Mouse (Mus musculus) fat pad, adult 2 months (tissue): ENCODE measurements at regions not wholly inside any gene's neighbourhood (a gene's known extent, or its start where the extent isn't known, plus 50 kb on each side); places are given as distances from the start of the nearest gene placed in this dataset.

Experiments used
- DNase-seq: peaks from one replicate; pipeline ENCODE4 v3.0.0-alpha.2; 2011; ENCODE audit warnings: low read depth, low spot score; ENCODE audit errors: extremely low read depth

DNA sequence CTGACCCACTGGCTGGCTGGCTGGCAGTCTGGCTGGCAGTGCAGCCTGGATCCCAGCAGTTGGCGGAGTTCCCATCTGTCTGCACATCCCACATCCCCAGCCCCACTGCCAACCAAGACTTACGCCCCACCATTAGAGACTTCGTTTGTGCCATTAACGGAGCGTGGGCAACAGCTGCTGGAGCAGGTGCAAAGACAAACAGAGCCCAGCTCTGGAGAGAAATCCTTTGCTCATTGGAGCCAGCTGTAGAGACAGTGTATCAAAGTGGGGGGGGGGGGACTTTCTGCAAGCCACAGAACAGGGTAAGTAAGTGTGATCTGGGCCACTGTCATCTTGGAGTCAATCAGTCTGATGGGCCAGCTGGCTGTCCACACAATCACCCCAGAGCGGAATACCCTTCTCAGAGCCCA is 52.3 kb downstream of the Rplp1 start:
- DNase-seq, result no peak

DNA sequence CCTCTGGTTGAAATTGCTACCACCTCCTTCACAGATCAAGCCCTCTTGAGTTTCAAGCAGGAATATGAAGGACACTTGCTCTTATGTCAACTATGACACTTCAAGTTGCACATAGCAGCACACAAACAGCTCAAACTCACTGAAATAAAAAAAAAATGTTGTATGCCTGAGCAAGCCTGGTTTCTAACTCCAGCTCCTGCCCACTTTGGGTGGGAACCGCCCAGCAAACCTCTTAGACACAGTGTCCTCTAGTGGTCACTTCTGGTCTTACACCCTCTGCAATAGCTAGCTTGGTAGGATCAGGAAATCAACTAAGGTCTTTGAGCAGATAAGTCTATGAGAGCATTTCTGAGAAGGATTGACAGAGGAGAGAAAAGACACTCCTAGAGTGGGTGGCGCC is 54.2 kb downstream of the Rplp1 start:
- no peak for DNase-seq

DNA sequence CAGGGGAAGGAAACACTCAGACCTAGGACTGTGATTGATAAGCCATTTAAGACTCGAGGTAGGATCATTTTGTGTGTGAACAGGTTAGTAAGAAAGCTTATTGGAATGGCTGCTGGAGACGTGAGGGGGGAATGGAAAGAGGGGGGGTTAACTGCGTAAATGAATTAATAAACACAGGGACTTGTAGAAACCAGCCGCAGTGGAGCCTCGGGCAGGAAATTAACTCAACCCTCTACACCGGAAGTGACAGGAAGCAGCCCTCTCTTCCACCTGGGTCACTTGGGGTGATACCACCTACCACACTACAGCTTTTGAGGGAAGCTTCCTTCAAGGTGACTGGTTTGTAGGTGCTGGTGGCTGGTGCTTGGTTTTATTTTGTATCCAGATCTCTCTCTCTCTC is 54.9 kb downstream of the Rplp1 start:
- no peak for DNase-seq

DNA sequence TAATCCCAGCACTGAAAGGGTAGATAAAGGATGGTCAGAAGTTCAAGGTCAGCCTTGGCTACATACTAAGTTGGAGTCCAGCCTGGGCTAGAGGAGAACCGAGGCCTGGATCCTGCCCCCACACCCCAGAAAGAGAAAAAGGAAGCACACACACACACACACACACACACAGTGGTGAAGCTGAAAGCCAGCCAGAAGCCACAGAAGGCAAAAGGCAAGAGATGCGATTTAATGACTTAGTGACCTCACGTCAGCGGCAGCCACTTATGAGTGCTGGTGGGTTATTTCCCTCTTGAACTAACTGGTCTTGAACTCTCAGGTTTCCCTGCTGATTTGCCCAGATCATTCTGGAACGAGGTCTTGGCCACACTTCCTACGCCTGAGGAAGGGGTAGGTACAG is 56.5 kb downstream of the Rplp1 start:
- no peak for DNase-seq

DNA sequence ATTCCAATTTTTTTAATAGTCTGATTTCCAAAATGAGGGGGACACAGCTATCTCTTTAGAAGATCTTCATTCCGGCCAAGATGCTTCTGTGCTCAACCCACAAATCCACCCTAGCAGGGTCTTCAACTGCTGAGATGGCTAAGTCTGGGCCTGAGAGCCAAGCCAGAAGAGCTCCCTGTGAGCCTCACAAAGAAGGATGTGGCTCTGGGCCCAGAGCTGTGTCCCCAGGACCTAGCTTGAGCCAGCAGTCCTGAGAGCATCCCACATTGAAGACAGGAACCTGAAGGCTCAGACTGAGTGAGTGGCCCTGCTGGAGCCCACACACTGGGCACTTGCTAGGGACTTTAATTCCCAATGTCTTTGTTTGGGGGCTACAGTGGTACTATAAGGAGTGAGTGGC is 57.7 kb downstream of the Rplp1 start:
- DNase-seq, result no peak

DNA sequence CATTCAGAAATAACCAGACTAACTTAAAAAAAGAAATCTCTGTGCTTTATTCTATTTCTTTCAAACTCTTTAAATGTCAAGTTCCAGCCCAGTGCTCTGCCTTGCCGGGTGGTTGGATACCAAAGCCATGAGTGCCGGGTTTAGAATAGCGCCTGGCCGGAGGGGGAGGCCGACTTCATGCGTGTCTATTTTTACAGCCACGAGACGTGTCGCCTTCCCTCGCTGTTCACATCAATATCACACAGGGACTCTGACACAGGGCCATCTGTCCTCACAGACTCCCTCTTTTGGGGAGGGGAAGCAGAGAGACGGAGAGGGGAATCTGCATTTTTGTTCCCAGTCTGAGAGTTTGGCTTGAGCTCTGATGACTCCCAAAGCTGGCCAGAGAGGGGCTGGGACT is 58.7 kb downstream of the Rplp1 start:
- DNase-seq, result no peak

DNA sequence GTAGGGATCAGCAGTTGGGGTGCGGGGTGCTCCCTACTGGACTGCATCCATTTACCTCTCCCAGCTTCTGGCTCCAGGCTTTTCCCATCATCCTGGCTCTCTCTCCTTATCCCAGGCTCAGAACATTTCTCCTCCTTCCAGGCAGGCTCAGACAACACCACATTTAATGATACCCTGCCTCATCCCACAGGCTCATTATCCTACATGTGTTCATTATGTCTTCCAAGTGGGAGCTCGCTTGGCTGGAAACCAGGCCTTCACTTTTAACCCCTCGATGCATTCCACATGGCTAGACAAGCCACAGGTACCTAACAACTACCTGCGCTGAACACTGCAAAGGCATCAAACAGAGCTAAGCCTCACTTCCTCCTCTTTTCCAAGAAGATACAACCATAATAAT is 60.5 kb downstream of the Rplp1 start:
- DNase-seq, result peak; percentile 36

DNA sequence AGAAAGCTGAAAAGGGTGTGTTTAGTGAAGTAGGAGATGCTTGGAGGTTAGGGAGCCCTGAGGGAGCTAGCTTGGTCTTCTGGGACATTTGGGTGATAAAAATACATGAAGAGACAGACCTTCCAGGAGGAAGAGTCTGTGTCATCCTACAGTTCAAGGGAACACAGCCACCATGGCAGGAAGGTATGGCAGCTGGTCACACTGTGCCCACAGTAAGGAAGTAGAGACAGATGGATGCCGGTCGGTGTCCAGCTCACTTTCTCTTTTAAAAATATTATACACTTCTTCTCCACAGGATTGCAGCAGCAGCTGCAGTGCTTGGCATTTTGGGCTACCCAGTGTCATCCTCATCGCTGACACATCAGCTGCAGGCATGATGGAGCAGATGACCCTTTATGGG is 63.0 kb downstream of the Rplp1 start:
- DNase-seq, result no peak

DNA sequence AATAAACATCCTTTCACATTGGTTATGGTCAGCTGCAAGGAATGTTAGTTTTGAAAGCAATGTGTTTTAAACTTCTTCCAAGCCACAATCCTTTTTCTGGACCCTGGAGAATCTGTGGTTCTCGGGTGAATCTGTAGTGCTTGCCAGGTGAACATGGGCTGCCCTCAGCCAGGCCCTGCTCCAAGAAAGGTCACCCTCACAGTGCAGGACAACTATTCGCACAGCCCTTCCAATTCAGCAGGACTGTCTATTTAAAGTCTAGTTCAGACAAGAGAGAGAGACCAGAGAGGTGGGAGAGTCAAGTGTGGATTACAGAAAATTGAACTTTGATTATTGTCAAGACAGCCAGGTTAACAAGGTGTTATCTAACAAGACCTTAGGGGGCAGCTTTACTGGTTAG is 65.9 kb downstream of the Rplp1 start:
- no peak for DNase-seq

DNA sequence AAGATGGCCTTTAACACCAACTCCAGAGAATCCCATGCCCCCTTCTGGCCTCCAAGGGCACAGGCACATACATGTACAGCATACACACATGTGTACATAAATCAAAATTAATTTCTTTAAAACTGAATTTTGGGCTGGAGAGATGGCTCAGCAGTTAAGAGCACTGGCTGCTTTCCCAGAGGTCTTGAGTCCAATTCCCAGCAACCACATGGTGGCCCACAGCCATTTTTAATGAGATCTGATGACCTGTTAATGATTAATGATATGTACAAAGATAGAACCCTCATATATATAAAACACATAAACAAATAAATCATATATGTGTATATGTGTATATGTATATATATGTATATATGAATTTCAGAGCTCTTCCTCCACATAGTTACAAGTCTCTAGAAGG is 66.8 kb downstream of the Rplp1 start:
- no peak for DNase-seq

DNA sequence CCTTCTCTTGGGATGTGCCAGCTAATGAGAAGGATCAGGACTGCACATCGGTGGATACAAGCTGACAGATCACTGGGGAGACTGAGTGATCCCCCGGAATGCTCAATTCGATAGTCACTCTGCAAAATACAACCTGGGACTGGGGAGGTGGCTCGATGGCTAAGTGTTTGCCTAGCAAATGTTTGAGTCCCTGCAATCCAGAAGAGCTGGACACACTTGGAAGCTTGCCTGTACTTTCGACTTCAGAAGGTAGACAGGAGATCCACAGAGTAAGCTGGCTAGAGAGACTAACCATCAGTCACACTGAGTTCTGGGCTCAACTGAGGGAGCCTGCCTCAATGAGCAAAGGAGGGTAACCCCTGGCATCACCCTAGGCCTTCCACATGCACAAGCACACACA is 69.7 kb downstream of the Rplp1 start:
- DNase-seq, result no peak

DNA sequence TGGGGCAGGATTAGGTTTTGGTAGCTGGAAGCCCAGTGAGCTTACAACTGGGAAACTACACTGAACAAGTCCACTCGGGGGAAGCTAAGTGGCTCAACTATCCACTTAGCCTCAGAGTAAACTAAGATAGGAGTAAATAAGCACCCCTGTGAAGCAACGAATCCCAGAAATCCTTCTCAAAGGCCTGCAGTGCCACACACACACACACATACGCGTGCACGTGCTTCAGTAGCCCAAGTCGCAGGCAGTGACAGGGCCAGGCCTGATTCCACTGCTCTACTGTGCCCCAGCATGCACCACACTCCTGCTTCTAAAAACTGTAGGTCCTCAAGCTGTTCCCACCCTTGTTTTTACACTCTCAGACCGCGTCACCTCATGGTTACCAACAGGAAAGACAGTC is 70.2 kb downstream of the Rplp1 start:
- DNase-seq, result no peak

DNA sequence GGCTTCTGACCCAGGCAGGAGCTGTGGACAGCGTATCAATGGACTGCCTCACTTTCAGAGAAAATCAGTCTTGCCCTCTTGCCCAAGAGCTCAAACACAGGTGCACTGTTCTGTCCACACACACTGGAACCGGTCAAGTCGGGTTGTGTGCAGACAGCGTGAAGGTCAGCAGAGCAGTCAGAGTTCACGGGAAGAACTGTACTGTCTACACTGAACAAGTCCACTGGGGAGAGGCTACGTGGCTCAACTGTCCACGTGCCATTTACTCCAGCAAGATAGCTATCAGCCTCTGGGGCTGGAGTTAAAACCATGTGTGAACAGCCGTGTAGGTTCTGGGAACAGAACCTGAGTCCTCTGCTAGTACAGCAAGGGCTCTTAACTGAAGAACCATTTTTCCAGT is 70.8 kb downstream of the Rplp1 start:
- DNase-seq, result no peak

DNA sequence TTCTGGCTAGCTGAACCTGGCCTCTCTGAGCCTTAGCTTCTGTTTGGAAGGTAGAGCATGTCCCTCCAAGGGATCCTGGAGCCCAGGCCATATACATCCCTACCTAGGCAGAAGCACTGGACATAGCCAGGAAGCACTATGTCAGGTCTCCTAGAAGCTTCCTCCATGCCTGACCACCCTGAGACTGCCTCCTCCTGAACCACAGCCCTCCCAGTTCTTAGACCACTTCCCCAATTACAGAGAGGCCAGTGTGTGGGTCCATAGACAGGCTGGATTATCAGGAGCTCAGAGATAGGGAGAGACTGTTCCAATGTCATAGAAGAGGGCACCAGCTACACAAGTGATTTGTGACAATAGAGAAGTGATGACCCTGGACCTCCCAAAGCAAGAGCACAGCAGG is 72.0 kb downstream of the Rplp1 start:
- DNase-seq, result no peak

DNA sequence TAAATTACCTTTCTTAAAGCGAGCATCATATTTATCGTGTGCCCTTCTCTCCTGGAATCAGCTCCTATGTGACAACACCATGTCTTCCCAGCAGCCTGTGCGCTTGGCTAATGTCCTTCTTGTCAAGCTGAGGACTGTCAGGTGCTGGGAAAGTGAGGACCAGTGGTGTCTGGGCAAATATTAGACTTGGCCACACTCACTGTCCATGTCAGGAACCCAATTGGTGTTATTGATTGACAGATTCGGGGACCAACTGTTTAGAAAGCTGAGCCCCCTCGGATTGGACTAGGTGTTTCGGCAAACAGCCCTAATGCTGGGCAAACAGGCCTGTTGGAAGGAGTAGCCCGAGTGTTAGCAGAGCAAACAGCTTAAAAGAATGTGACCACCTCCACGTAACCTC is 73.1 kb downstream of the Rplp1 start:
- DNase-seq, result no peak

DNA sequence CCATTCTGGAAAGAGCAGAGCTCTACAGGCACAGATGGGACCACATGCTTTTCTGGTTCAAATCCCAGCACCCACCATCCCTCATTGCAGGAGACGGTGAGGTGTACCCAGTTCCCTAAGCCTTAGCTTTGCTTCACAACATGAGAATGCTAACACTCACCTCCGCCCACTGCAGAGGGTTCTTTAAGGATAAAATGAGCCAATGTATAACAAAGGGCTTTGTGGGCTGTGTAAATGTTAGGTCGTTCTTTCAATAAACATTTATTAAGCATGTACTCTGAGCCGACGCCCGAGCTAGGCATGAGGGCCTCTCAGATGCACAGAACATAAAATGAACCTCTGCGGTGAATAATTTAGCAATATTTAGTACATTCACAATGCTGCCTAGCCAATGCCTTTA is 74.0 kb downstream of the Rplp1 start:
- DNase-seq, result no peak

DNA sequence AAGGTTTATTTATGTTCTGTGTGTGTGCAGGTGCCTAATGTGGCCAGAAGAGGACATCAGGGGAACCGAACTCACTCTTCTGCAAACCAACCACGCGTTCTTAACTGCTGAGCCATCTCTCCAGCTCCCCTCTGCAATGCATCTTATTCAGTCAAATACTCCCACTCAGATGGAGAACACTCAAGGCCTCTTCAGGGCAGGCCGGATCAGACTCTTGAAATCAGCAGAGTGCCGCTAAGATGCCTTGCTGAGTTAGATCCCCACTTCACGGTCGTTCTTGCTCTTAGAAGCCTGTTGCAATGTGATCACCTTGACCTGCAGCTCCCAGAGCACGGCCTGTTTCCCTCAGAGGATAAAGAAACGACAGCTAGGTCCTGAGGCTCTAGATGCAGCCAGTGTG is 81.1 kb downstream of the Rplp1 start:
- no peak for DNase-seq

DNA sequence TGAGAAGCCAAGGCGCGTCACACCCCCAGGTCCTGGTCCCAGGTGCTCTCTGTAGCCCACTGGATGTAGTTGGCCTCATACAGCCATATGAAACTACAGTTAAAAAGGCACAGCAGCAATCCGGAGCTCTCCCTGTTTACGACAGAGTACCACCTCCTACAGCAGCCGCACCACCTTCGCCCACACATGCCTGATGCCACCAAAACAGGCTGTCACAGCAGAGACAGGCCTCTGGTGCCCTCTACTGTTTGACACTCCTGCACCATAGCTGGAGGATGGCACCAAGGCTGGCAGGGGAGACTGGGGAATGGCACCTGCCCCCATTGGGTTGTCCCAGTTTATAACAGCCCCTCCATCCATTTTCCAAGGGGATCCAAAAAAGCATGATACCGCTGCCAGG is 84.1 kb downstream of the Rplp1 start:
- DNase-seq, result no peak

DNA sequence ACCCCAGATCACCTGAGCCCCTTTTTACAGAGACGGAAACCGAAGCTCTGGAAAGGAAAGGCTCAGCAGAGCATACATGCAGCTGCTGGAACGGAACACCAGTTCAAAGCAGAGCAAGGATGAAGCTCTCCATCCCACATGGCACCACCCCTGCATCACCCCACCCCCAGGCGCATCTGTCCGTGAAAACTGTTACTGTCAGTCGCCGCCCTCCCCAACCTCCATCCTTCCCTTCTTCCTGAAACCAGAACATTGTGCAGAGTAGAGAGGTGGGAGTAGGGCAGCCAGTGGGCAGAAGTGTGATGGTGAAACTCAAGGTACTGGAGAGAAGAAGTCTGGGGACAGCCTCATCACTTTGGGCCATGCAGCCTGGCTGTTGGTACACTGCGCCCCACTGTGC is 84.6 kb downstream of the Rplp1 start:
- DNase-seq, result no peak

DNA sequence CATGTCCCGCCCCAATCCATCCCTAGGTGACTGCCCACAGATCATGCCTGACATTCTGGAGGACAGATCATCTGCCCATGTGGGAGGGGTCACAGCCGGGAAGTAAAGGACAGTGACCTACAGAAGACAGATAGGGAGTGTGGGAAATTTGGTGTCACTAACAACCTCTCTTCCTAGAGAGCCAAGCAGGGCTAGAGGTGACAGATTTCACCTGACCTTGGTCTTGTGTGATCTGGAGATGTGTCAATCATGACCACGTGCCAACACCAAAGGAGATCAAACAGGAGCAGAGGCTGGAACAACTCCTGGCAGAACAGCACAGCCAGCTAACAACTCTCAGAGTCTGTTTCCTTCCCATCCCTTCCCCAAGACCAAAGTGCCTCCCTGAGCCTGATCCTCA is 85.0 kb downstream of the Rplp1 start:
- no peak for DNase-seq

DNA sequence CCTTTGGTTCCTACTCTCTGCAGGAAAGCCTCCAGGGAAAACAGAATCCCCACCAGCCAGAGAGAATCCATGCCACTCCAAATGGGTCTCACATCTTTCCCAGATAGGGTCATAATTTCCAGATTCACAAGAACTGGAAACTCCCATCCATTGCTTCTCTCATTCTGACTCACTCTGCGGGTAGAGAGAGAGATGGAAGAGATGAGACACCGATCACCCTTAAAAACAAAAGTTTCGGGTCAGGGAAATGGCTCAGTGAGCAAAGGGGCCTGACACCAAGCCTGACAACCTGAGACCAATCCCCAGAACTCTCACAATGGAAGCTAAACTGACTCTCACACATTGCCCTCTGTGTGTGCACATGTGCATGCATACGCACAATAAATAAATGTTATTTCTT is 86.6 kb downstream of the Rplp1 start:
- no peak for DNase-seq

DNA sequence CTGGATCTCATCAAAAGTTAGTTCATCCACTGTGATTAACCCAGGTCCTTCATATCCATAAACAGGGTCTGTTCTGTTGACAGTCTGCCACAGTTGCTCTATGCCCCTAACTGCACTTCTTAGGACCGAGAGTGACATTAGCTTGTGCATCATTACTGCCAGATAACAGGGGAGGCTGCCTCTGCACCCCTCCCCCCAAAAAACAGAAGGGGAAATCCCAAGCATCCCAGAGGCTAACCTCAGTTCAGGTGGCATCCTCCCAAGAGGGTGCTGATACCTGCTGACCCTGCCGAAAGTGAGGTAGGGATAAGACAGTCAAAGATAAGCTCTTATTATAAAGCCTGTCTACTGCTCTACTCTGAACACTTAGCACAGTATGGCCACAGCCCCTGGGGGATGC is 87.3 kb downstream of the Rplp1 start:
- DNase-seq, result no peak

DNA sequence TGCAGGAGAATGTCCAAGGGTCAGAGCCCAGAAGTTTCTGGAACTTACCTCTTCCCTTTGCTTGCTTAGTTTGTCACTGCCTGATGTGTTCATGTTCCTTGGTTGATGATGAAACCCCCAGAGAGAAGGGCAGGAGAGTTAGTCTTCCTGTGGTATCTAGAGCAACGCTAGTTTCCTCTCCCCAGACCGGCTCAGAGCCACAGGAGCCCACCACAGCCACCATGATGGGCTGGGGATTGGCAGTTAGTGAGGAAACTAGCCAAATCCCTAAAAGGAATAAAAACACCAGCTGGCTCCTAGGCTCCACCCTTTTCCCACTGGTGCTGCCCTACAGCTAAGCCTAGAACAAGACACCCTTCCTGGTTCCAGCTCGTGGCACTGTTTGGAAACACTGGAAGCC is 87.9 kb downstream of the Rplp1 start:
- DNase-seq, result no peak

DNA sequence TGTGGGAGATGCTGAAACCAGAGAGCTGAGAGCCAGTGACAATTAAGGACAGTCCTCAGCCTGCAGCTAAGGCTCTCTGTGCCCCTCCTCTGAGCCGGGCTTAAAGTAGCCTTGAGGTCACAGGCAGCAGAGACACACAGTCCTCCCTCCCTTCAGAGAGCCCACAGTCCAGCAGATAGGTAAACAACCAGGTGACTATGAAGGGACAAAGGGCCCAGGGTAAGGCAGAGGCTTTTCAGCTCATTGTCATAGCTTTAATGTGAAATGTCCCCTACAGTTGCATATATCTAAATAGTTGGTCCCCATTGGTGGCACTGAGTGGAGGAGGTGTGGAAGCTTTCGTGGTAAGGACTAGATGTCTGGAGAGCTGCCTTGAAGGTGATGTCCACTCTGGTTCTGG is 88.5 kb downstream of the Rplp1 start:
- DNase-seq, result no peak
